Mouse (Mus musculus): ENCODE measurements around the gene Slc22a1.

Gene Slc22a1

GRCm38 (mm10) chr17:12675646-12676045, at the start of gene Slc22a1:
Gene Slc22a1, minus strand, starts transcription at chr17:12675829.
- no peak for DNase-seq (ENCODE audit: low spot score in 2 of 2)

- no peak for DNase-seq (ENCODE audit: low spot score in 2 of 2)
These were observed 49.4 kb upstream of the Slc22a1 start for GRCm38 (mm10) chr17:12724767-12725744.

GRCm38 (mm10) chr17:12723986-12724766, 48.5 kb upstream of the Slc22a1 start:
- no peak for DNase-seq (ENCODE audit: low spot score in 2 of 2)

GRCm38 (mm10) chr17:12722622-12723021, 47.0 kb upstream of the Slc22a1 start:
- no peak for DNase-seq (ENCODE audit: low spot score in 2 of 2)

GRCm38 (mm10) chr17:12721118-12721886, 45.7 kb upstream of the Slc22a1 start:
- no peak for DNase-seq (ENCODE audit: low spot score in 2 of 2)

- DNase-seq (ENCODE audit: low spot score in 2 of 2): peak in 1 of 2 experiments; percentile 30
These were observed 42.6 kb upstream of the Slc22a1 start for GRCm38 (mm10) chr17:12718251-12718650.

GRCm38 (mm10) chr17:12717445-12717844, 41.8 kb upstream of the Slc22a1 start:
- no peak for DNase-seq (ENCODE audit: low spot score in 2 of 2)

GRCm38 (mm10) chr17:12715032-12715431, 39.4 kb upstream of the Slc22a1 start:
- no peak for DNase-seq (ENCODE audit: low spot score in 2 of 2)

GRCm38 (mm10) chr17:12714080-12714561, 38.5 kb upstream of the Slc22a1 start:
- no peak for DNase-seq (ENCODE audit: low spot score in 2 of 2)

- no peak for DNase-seq (ENCODE audit: low spot score in 2 of 2)
These were observed 37.4 kb upstream of the Slc22a1 start for GRCm38 (mm10) chr17:12712993-12713392.

- DNase-seq (ENCODE audit: low spot score in 2 of 2): no peak
These were observed 36.6 kb upstream of the Slc22a1 start for GRCm38 (mm10) chr17:12712191-12712590.

- no peak for DNase-seq (ENCODE audit: low spot score in 2 of 2)
These were observed 35.3 kb upstream of the Slc22a1 start for GRCm38 (mm10) chr17:12710976-12711375.

- peak; percentile 40 to 67 for DNase-seq (ENCODE audit: low spot score in 2 of 2)
These were observed 34.6 kb upstream of the Slc22a1 start for GRCm38 (mm10) chr17:12710050-12710780.

GRCm38 (mm10) chr17:12708398-12708797, 32.8 kb upstream of the Slc22a1 start:
- no peak for DNase-seq (ENCODE audit: low spot score in 2 of 2)

GRCm38 (mm10) chr17:12706590-12707049, 31.0 kb upstream of the Slc22a1 start:
- DNase-seq (ENCODE audit: low spot score in 2 of 2): no peak

- DNase-seq (ENCODE audit: low spot score in 2 of 2): no peak
These were observed 27.3 kb upstream of the Slc22a1 start for GRCm38 (mm10) chr17:12702901-12703300.

GRCm38 (mm10) chr17:12700373-12700772, 24.7 kb upstream of the Slc22a1 start:
- no peak for DNase-seq (ENCODE audit: low spot score in 2 of 2)

- no peak for DNase-seq (ENCODE audit: low spot score in 2 of 2)
These were observed 16.3 kb upstream of the Slc22a1 start for GRCm38 (mm10) chr17:12691899-12692298.

- peak in 1 of 2 experiments; percentile 24 for DNase-seq (ENCODE audit: low spot score in 2 of 2)
These were observed 13.9 kb upstream of the Slc22a1 start for GRCm38 (mm10) chr17:12689537-12689936.

GRCm38 (mm10) chr17:12688427-12689110, 12.9 kb upstream of the Slc22a1 start:
- DNase-seq (ENCODE audit: low spot score in 2 of 2): no peak

Measured in frontal cortex, postnatal 36 days (tissue).